ENCODE assay signal across 26 mouse cellular contexts in genomic region chr13:54170288-54170687, GRCm38 (mm10). TPM values are rescaled to one million over a fixed set of nuclear protein-coding genes. Genes with fewer than 3 reads are reported as not detected.
"Had no signal": no experiment of that assay in that cellular context is flagged by ENCODE, and none has a peak within 500 bp of the region (broad histone marks: within the 10 kb centered on the region; RNA-seq: fewer than 3 reads in every experiment).

No protein-coding gene starts in this region.

- H3K4me3 ChIP-seq: gastrocnemius, adult 2 months; heart, embryonic 10.5 days; heart, embryonic 12.5 days; hindbrain, embryonic 10.5 days; hindbrain, embryonic 12.5 days; intestine, embryonic 15.5 days; layer of hippocampus, adult 2 months; left cerebral cortex, adult 2 months; limb, embryonic 10.5 days; limb, embryonic 12.5 days; liver, embryonic 13.5 days; liver, embryonic 15.5 days had no signal

- DNase-seq: gastrocnemius, adult 2 months; gastrocnemius, postnatal 10 days; gastrocnemius, postnatal 25 days; heart, adult 18-20 months; heart, postnatal 10 days; heart, postnatal 4 days; kidney, adult 18-20 months; kidney, adult 8-10 months; kidney, postnatal 10 days; kidney, postnatal 25 days; kidney, postnatal 4 days; liver; liver, embryonic 13.5 days had no signal

- H3K27me3 ChIP-seq: hindbrain, embryonic 12.5 days; intestine, embryonic 15.5 days; liver, embryonic 13.5 days; liver, embryonic 15.5 days had no signal

- H3K4me1 ChIP-seq: heart, embryonic 10.5 days; heart, embryonic 12.5 days; hindbrain, embryonic 10.5 days; hindbrain, embryonic 12.5 days; intestine, embryonic 15.5 days; liver, embryonic 13.5 days; liver, embryonic 15.5 days had no signal

- H3K27ac ChIP-seq: gastrocnemius, adult 2 months; heart, embryonic 10.5 days; hindbrain, embryonic 10.5 days; hindbrain, embryonic 12.5 days; hindbrain, embryonic 14.5 days; intestine, embryonic 15.5 days; layer of hippocampus, adult 2 months; left cerebral cortex, adult 2 months; limb, embryonic 10.5 days; limb, embryonic 12.5 days; liver, embryonic 13.5 days; liver, embryonic 15.5 days had no signal

RNA-seq across cellular contexts. Expression of gene Hrh2, which starts 21.6 kb away (rescaled TPM):
- polyA plus RNA-seq: heart, embryonic 12.5 days; kidney, embryonic 14.5 days; kidney, embryonic 16.5 days; limb, embryonic 12.5 days had no signal
